Mouse (Mus musculus): ENCODE data around the gene Auts2. TPM values are rescaled to one million over a fixed set of nuclear protein-coding genes. Genes with fewer than 3 reads are reported as not detected.

Gene Auts2
- polyA plus RNA-seq, 1 experiment from 2014 or later, result 95.1 TPM

- Histone ChIP-seq H3K4me3 (no peak overlapping the region), H3K4me1 (peaks cover 29% of the 10 kb centered on the region), H3K27me3 (no peaks in the 10 kb centered on the region), H3K9me3 (replicated peaks) (no peaks in the 10 kb centered on the region), H3K4me2 (no peak overlapping the region), H3K27ac (no peak overlapping the region), H3K36me3 (ENCODE audit: poor library complexity, severe bottlenecking) (peaks cover 19% of the 10 kb centered on the region; the same call in 1 of the 2 replicates), H3K9ac (no peak overlapping the region)
- ATAC-seq, result no peak
- WGBS, result 80% methylated on average over 2 of the region's 2 CpGs
Measured at GRCm38 (mm10) chr5:131490811-131491210, 1052.3 kb downstream of the Auts2 start.

GRCm38 (mm10) chr5:131489846-131490245 is 1053.3 kb downstream of the Auts2 start:
- Histone ChIP-seq H3K27me3 (no peaks in the 10 kb centered on the region), H3K9me3 (replicated peaks) (no peaks in the 10 kb centered on the region), H3K36me3 (ENCODE audit: poor library complexity, severe bottlenecking) (peaks cover 19% of the 10 kb centered on the region; the same call in 1 of the 2 replicates), H3K27ac (no peak overlapping the region), H3K9ac (no peak overlapping the region), H3K4me3 (no peak overlapping the region), H3K4me1 (peaks cover 32% of the 10 kb centered on the region), H3K4me2 (no peak overlapping the region)
- 92% methylated on average over 7 of the region's 7 CpGs for WGBS
- ATAC-seq, result no peak

GRCm38 (mm10) chr5:131486527-131486926 is 1056.6 kb downstream of the Auts2 start:
- Histone ChIP-seq H3K9ac (no peak overlapping the region), H3K9me3 (replicated peaks) (0 out of 2 replicates have a peak, but pooled peaks cover 3% of the 10 kb centered on the region), H3K27me3 (no peaks in the 10 kb centered on the region), H3K4me1 (peaks cover 18% of the 10 kb centered on the region), H3K27ac (no peak overlapping the region), H3K36me3 (ENCODE audit: poor library complexity, severe bottlenecking) (peaks cover 17% of the 10 kb centered on the region; the same call in 1 of the 2 replicates), H3K4me3 (no peak overlapping the region), H3K4me2 (no peak overlapping the region)
- ATAC-seq, result no peak
- 94% methylated on average over 4 of the region's 4 CpGs for WGBS

GRCm38 (mm10) chr5:131475278-131475677 is 1067.9 kb downstream of the Auts2 start:
- Histone ChIP-seq H3K4me3 (no peak overlapping the region), H3K9ac (no peak overlapping the region), H3K36me3 (ENCODE audit: poor library complexity, severe bottlenecking) (peaks cover 75% of the 10 kb centered on the region), H3K9me3 (replicated peaks) (0 out of 2 replicates have a peak, but pooled peaks cover 9% of the 10 kb centered on the region), H3K27me3 (no peaks in the 10 kb centered on the region), H3K27ac (no peak overlapping the region), H3K4me1 (no peaks in the 10 kb centered on the region), H3K4me2 (no peak overlapping the region)
- ATAC-seq, result no peak

- no peak for ATAC-seq
- Histone ChIP-seq H3K4me3 (no peak overlapping the region), H3K9me3 (replicated peaks) (no peaks in the 10 kb centered on the region), H3K27ac (no peak overlapping the region), H3K9ac (no peak overlapping the region), H3K4me1 (peaks cover 11% of the 10 kb centered on the region), H3K36me3 (ENCODE audit: poor library complexity, severe bottlenecking) (peaks cover 93% of the 10 kb centered on the region), H3K4me2 (no peak overlapping the region), H3K27me3 (no peaks in the 10 kb centered on the region)
- WGBS, result 94% methylated on average over 4 of the region's 4 CpGs
Measured at GRCm38 (mm10) chr5:131468609-131469008, 1074.5 kb downstream of the Auts2 start.

- 91% methylated on average over 9 of the region's 9 CpGs for WGBS
- Histone ChIP-seq H3K4me2 (no peak overlapping the region), H3K27ac (no peak overlapping the region), H3K27me3 (no peaks in the 10 kb centered on the region), H3K4me1 (peaks cover 32% of the 10 kb centered on the region), H3K9ac (no peak overlapping the region), H3K9me3 (replicated peaks) (no peaks in the 10 kb centered on the region), H3K4me3 (no peak overlapping the region), H3K36me3 (ENCODE audit: poor library complexity, severe bottlenecking) (peaks cover 90% of the 10 kb centered on the region)
- ATAC-seq, result no peak
Measured at GRCm38 (mm10) chr5:131466131-131466530, 1077.0 kb downstream of the Auts2 start.

- 27% methylated on average over 6 of the region's 6 CpGs for WGBS
- no peak overlapping the region for H3K4me3 ChIP-seq
- H3K4me2 ChIP-seq, result peak overlapping the region; percentile 12; the same call in 1 of the 2 replicates
- no peaks in the 10 kb centered on the region for H3K9me3 ChIP-seq (replicated peaks)
- peak; percentile 55 for ATAC-seq
- H3K36me3 ChIP-seq (ENCODE audit: poor library complexity, severe bottlenecking), result peaks cover 89% of the 10 kb centered on the region
- peaks cover 58% of the 10 kb centered on the region for H3K4me1 ChIP-seq
- H3K9ac ChIP-seq, result no peak overlapping the region
- no peaks in the 10 kb centered on the region for H3K27me3 ChIP-seq
- H3K27ac ChIP-seq, result peak overlapping the region; percentile 81
Measured at GRCm38 (mm10) chr5:131463402-131463801, 1079.7 kb downstream of the Auts2 start.

- 36% methylated on average over 6 of the region's 6 CpGs for whole genome bisulfite sequencing
- H3K4me1 ChIP-seq, result peaks cover 68% of the 10 kb centered on the region
- H3K9me3 ChIP-seq (replicated peaks), result no peaks in the 10 kb centered on the region
- H3K36me3 ChIP-seq (ENCODE audit: poor library complexity, severe bottlenecking), result peaks cover 87% of the 10 kb centered on the region
- peak; percentile 67 for ATAC-seq
- no peak overlapping the region for H3K9ac ChIP-seq
- H3K4me2 ChIP-seq, result no peak overlapping the region
- H3K27me3 ChIP-seq, result no peaks in the 10 kb centered on the region
- no peak overlapping the region for H3K4me3 ChIP-seq
- peak overlapping the region; percentile 82 for H3K27ac ChIP-seq
Measured at GRCm38 (mm10) chr5:131459951-131460350, 1083.2 kb downstream of the Auts2 start.

- no peak for ATAC-seq
- Histone ChIP-seq H3K27ac (peak overlapping the region; percentile 74), H3K36me3 (ENCODE audit: poor library complexity, severe bottlenecking) (peaks cover 87% of the 10 kb centered on the region), H3K4me1 (peaks cover 67% of the 10 kb centered on the region), H3K4me2 (no peak overlapping the region), H3K27me3 (no peaks in the 10 kb centered on the region), H3K9ac (no peak overlapping the region), H3K9me3 (replicated peaks) (no peaks in the 10 kb centered on the region), H3K4me3 (no peak overlapping the region)
- WGBS, result 49% methylated on average over 2 of the region's 2 CpGs
Measured at GRCm38 (mm10) chr5:131459549-131459948, 1083.6 kb downstream of the Auts2 start.

- Histone ChIP-seq H3K27ac (peak overlapping the region; percentile 80), H3K9ac (no peak overlapping the region; the same call in 1 of the 2 replicates), H3K4me1 (peaks cover 58% of the 10 kb centered on the region), H3K36me3 (ENCODE audit: poor library complexity, severe bottlenecking) (peaks cover 93% of the 10 kb centered on the region), H3K27me3 (no peaks in the 10 kb centered on the region), H3K4me3 (no peak overlapping the region), H3K4me2 (no peak overlapping the region), H3K9me3 (replicated peaks) (no peaks in the 10 kb centered on the region)
- 52% methylated on average over 6 of the region's 6 CpGs for WGBS
- no peak for ATAC-seq
Measured at GRCm38 (mm10) chr5:131458700-131459099, 1084.4 kb downstream of the Auts2 start.

GRCm38 (mm10) chr5:131457999-131458398 is 1085.1 kb downstream of the Auts2 start:
- Histone ChIP-seq H3K27ac (peak overlapping the region; percentile 80), H3K4me2 (no peak overlapping the region), H3K4me1 (peaks cover 51% of the 10 kb centered on the region), H3K27me3 (no peaks in the 10 kb centered on the region), H3K9ac (no peak overlapping the region), H3K36me3 (ENCODE audit: poor library complexity, severe bottlenecking) (peaks cover 95% of the 10 kb centered on the region), H3K4me3 (no peak overlapping the region), H3K9me3 (replicated peaks) (no peaks in the 10 kb centered on the region)
- ATAC-seq, result peak; percentile 82
- WGBS, result 37% methylated on average over 7 of the region's 7 CpGs

GRCm38 (mm10) chr5:131449181-131449868 is 1093.8 kb downstream of the Auts2 start:
- peaks cover 98% of the 10 kb centered on the region for H3K36me3 ChIP-seq (ENCODE audit: poor library complexity, severe bottlenecking)
- no peak overlapping the region for H3K27ac ChIP-seq
- no peak for ATAC-seq

More at GRCm38 (mm10) chr5:131449181-131449868, 1093.8 kb downstream of the Auts2 start:
- 91% methylated on average over 7 of the region's 7 CpGs for WGBS
- Histone ChIP-seq H3K4me1 (no peaks in the 10 kb centered on the region), H3K4me2 (no peak overlapping the region), H3K27me3 (no peaks in the 10 kb centered on the region), H3K4me3 (no peak overlapping the region), H3K9me3 (replicated peaks) (no peaks in the 10 kb centered on the region), H3K9ac (no peak overlapping the region)

All from forebrain, embryonic 13.5 days (tissue).